Mouse (Mus musculus): ENCODE measurements at regions not wholly inside any gene's neighbourhood (a gene's known extent, or its start where the extent isn't known, plus 50 kb on each side); places are given as distances from the start of the nearest gene placed in this dataset.

GRCm38 (mm10) chr10:66780335-66781170 lies 315.4 kb upstream of the Jmjd1c start:
- DNase-seq (ENCODE audit: low spot score) (peak; percentile 14), ATAC-seq (peak; percentile 64; the same call in 1 of the 2 replicates)
- H3K9ac ChIP-seq (replicated peaks; ENCODE audit: low read length): no peak overlapping the region
- TF ChIP-seq CTCF (IDR thresholded peaks at IDR 0.05; ENCODE audit: low read depth): no peak
- H3K4me1 ChIP-seq (ENCODE audit: insufficient read depth, low read length): no peaks in the 10 kb centered on the region
- WGBS: 76% methylated on average over 11 of the region's 11 CpGs
- no peak overlapping the region for H3K4me2 ChIP-seq (ENCODE audit: low read depth, low read length)
- H3K27ac ChIP-seq: peak overlapping the region; percentile 48; the same call in 1 of the 2 replicates
- H3K9me3 ChIP-seq (ENCODE audit: low read length): no peaks in the 10 kb centered on the region
- no peaks in the 10 kb centered on the region for H3K36me3 ChIP-seq (ENCODE audit: insufficient read depth, low read length)
- no peaks in the 10 kb centered on the region for H3K27me3 ChIP-seq (ENCODE audit: insufficient read depth, low read length)
- H3K4me3 ChIP-seq (ENCODE audit: low read length): no peak overlapping the region

GRCm38 (mm10) chr10:66781171-66781510 lies 314.8 kb upstream of the Jmjd1c start:
- Histone ChIP-seq H3K4me2 (ENCODE audit: low read depth, low read length) (no peak overlapping the region), H3K9ac (replicated peaks; ENCODE audit: low read length) (no peak overlapping the region), H3K4me3 (ENCODE audit: low read length) (no peak overlapping the region), H3K27ac (no peak overlapping the region), H3K27me3 (ENCODE audit: insufficient read depth, low read length) (no peaks in the 10 kb centered on the region), H3K36me3 (ENCODE audit: insufficient read depth, low read length) (no peaks in the 10 kb centered on the region), H3K4me1 (ENCODE audit: insufficient read depth, low read length) (no peaks in the 10 kb centered on the region), H3K9me3 (ENCODE audit: low read length) (no peaks in the 10 kb centered on the region)
- 56% methylated on average over 1 of the region's 1 CpGs for WGBS
- no peak for TF ChIP-seq CTCF (IDR thresholded peaks at IDR 0.05; ENCODE audit: low read depth)
- DNase-seq (ENCODE audit: low spot score) (no peak), ATAC-seq (no peak)

- WGBS: 91% methylated on average over 5 of the region's 5 CpGs
These were observed 313.9 kb upstream of the Jmjd1c start for GRCm38 (mm10) chr10:66782025-66782424.

DNA sequence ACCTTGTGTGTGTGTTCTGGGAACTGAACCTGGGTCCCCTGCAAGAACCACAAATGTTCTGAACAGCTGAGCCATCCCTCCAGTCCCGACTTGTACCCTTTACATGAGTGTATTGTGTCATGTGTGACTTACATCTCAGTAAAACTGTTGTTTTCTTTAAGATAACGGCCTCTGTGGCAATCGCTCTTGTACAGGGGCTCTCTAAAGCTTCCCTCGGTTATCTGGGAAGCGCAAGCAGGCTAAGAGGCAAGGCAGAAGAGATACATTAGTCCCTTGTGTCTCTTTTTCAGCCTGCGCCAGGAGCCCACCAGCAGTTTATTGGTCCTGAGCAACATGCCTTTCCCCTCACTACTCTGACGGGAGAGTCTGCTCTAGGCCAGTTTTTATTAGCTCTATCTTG lies 308.1 kb upstream of the Jmjd1c start:
- H3K4me1 ChIP-seq (ENCODE audit: insufficient read depth, low read length): no peaks in the 10 kb centered on the region
- H3K36me3 ChIP-seq (ENCODE audit: insufficient read depth, low read length): no peaks in the 10 kb centered on the region
- no peaks in the 10 kb centered on the region for H3K27me3 ChIP-seq (ENCODE audit: insufficient read depth, low read length)
- no peak for ATAC-seq
- H3K4me3 ChIP-seq (ENCODE audit: low read length): no peak overlapping the region
- 82% methylated on average over 7 of the region's 7 CpGs for WGBS
- H3K4me2 ChIP-seq (ENCODE audit: low read depth, low read length): no peak overlapping the region
- no peak overlapping the region for H3K27ac ChIP-seq
- TF ChIP-seq CTCF (IDR thresholded peaks at IDR 0.05; ENCODE audit: low read depth): no peak
- DNase-seq (ENCODE audit: low spot score): no peak
- no peaks in the 10 kb centered on the region for H3K9me3 ChIP-seq (ENCODE audit: low read length)
- no peak overlapping the region for H3K9ac ChIP-seq (replicated peaks; ENCODE audit: low read length)

More at GRCm38 (mm10) chr10:66782025-66782424, 313.9 kb upstream of the Jmjd1c start:
- no peaks in the 10 kb centered on the region for H3K36me3 ChIP-seq (ENCODE audit: insufficient read depth, low read length)
- no peak overlapping the region for H3K27ac ChIP-seq
- no peak overlapping the region for H3K4me3 ChIP-seq (ENCODE audit: low read length)
- DNase-seq (ENCODE audit: low spot score) (no peak), ATAC-seq (no peak)
- H3K9me3 ChIP-seq (ENCODE audit: low read length): no peaks in the 10 kb centered on the region
- peak; percentile 24 for TF ChIP-seq CTCF (IDR thresholded peaks at IDR 0.05; ENCODE audit: low read depth)
- no peak overlapping the region for H3K4me2 ChIP-seq (ENCODE audit: low read depth, low read length)
- no peaks in the 10 kb centered on the region for H3K27me3 ChIP-seq (ENCODE audit: insufficient read depth, low read length)
- H3K4me1 ChIP-seq (ENCODE audit: insufficient read depth, low read length): no peaks in the 10 kb centered on the region
- H3K9ac ChIP-seq (replicated peaks; ENCODE audit: low read length): no peak overlapping the region

GRCm38 (mm10) chr10:66796296-66796695 lies 299.6 kb upstream of the Jmjd1c start:
- H3K27me3 ChIP-seq (ENCODE audit: insufficient read depth, low read length): no peaks in the 10 kb centered on the region
- H3K9ac ChIP-seq (replicated peaks; ENCODE audit: low read length): no peak overlapping the region
- no peaks in the 10 kb centered on the region for H3K36me3 ChIP-seq (ENCODE audit: insufficient read depth, low read length)
- ATAC-seq (no peak), DNase-seq (ENCODE audit: low spot score) (no peak)
- H3K9me3 ChIP-seq (ENCODE audit: low read length): no peaks in the 10 kb centered on the region
- H3K4me3 ChIP-seq (ENCODE audit: low read length): no peak overlapping the region
- no peak overlapping the region for H3K4me2 ChIP-seq (ENCODE audit: low read depth, low read length)
- no peak overlapping the region for H3K27ac ChIP-seq
- H3K4me1 ChIP-seq (ENCODE audit: insufficient read depth, low read length): no peaks in the 10 kb centered on the region
- WGBS: 94% methylated on average over 9 of the region's 9 CpGs
- TF ChIP-seq CTCF (IDR thresholded peaks at IDR 0.05; ENCODE audit: low read depth): no peak

DNA sequence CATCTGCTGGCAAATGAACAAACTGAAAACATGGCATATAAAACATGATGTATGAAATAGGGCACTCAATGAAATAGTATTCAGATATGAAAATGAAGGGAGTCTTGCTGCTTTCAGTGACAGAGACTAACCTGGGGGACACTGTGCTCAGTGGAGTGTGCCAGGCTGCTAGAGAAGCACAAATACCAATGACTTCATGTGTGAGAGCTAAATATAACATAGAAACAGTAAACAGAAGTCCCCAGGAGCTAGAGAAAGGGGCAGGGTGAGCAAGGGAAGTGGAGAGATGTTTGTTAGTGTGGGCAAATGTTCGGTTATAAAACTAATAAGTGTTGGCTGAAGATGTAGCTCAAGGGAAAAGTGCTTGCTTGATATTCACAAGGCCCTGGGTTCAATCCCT lies 293.2 kb upstream of the Jmjd1c start:
- H3K27ac ChIP-seq: no peak overlapping the region
- H3K9ac ChIP-seq (replicated peaks; ENCODE audit: low read length): no peak overlapping the region
- H3K27me3 ChIP-seq (ENCODE audit: insufficient read depth, low read length): no peaks in the 10 kb centered on the region
- no peaks in the 10 kb centered on the region for H3K4me1 ChIP-seq (ENCODE audit: insufficient read depth, low read length)
- no peak overlapping the region for H3K4me2 ChIP-seq (ENCODE audit: low read depth, low read length)
- no peak for TF ChIP-seq CTCF (IDR thresholded peaks at IDR 0.05; ENCODE audit: low read depth)
- peaks cover 8% of the 10 kb centered on the region for H3K9me3 ChIP-seq (ENCODE audit: low read length)
- WGBS: 90% methylated on average over 1 of the region's 1 CpGs
- no peaks in the 10 kb centered on the region for H3K36me3 ChIP-seq (ENCODE audit: insufficient read depth, low read length)
- DNase-seq (ENCODE audit: low spot score) (no peak), ATAC-seq (no peak)
- H3K4me3 ChIP-seq (ENCODE audit: low read length): no peak overlapping the region
